ENCODE assay signal across 19 mouse cellular contexts in the genomic region with DNA sequence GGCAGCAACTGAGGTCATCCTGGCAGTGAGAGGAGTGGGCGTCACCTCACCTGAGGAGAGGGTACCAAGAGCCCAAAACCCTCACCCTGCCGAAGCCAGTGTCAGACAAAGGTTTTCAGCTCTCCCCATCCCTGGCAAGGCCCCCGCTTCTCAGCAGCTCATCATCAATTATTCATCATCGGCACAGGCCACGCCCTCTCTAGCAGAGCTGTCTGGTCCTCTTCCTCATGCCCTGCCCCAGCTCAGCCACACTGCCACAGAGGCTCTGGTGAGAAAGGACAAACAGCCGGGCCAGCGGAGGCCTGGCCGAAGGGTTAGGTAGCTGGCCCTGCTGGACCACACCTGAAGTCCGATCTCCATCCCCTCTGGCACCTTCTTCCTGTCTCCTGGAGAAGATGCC. TPM values are rescaled to one million over a fixed set of nuclear protein-coding genes. Genes with fewer than 3 reads are reported as not detected.
A peak's percentile ranks its signal among the peaks of the same experiment; 100 is the strongest.
DNase-seq lines count a peak whose midpoint lies in the region; ATAC-seq and TF ChIP-seq lines count a peak whose summit lies in the region.
"Had no signal": no experiment of that assay in that cellular context is flagged by ENCODE, and none has a peak within 500 bp of the region (broad histone marks: within the 10 kb centered on the region; RNA-seq: fewer than 3 reads in every experiment).

No protein-coding gene starts in this region.

- 41% methylated on average over 9 of the region's 9 CpGs for WGBS in stomach, embryonic 15.5 days
- WGBS in stomach, postnatal 0 days: 34% methylated on average over 9 of the region's 9 CpGs
- WGBS in forebrain, embryonic 16.5 days: 59% methylated on average over 9 of the region's 9 CpGs
- 46% methylated on average over 9 of the region's 9 CpGs for WGBS in limb, embryonic 14.5 days
- WGBS in heart, embryonic 12.5 days: 43% methylated on average over 9 of the region's 9 CpGs
- WGBS in kidney, embryonic 16.5 days: 45% methylated on average over 9 of the region's 9 CpGs

- TF ChIP-seq EP300 in stomach, postnatal 0 days (optimal IDR thresholded peaks at IDR 0.05): no peak

- H3K4me2 ChIP-seq in stomach, embryonic 15.5 days: no peak overlapping the region
- H3K4me2 ChIP-seq in stomach, postnatal 0 days (replicated peaks; ENCODE audit: low read depth): no peak overlapping the region
- H3K4me2 ChIP-seq in forebrain, embryonic 16.5 days (ENCODE audit: low read length): no peak overlapping the region
- H3K4me2 ChIP-seq in limb, embryonic 14.5 days (replicated peaks; ENCODE audit: low read depth, low read length, severe bottlenecking): no peak overlapping the region
- H3K4me2 ChIP-seq in heart, embryonic 12.5 days: no peak overlapping the region
- no peak overlapping the region for H3K4me2 ChIP-seq in kidney, embryonic 16.5 days (replicated peaks; ENCODE audit: low read depth, low read length)
- H3K4me2 ChIP-seq: embryonic facial prominence, embryonic 12.5 days; heart, embryonic 15.5 days; hindbrain, embryonic 15.5 days; lung, embryonic 14.5 days had no signal

- H3K36me3 ChIP-seq in stomach, embryonic 15.5 days: no peaks in the 10 kb centered on the region
- no peaks in the 10 kb centered on the region for H3K36me3 ChIP-seq in stomach, postnatal 0 days (ENCODE audit: control insufficient read depth, insufficient read depth, low read length)
- peaks cover 2% of the 10 kb centered on the region for H3K36me3 ChIP-seq in forebrain, embryonic 16.5 days (ENCODE audit: control insufficient read depth, insufficient read depth)
- no peaks in the 10 kb centered on the region for H3K36me3 ChIP-seq in limb, embryonic 14.5 days (ENCODE audit: control insufficient read depth, insufficient read depth, low read length)
- H3K36me3 ChIP-seq in heart, embryonic 12.5 days: no peaks in the 10 kb centered on the region
- H3K36me3 ChIP-seq in kidney, embryonic 16.5 days (ENCODE audit: insufficient read depth, low read length): no peaks in the 10 kb centered on the region
- H3K36me3 ChIP-seq: embryonic facial prominence, embryonic 12.5 days; heart, embryonic 15.5 days had no signal

- peaks cover 20% of the 10 kb centered on the region for H3K27me3 ChIP-seq in stomach, embryonic 15.5 days (replicated peaks)
- no peaks in the 10 kb centered on the region for H3K27me3 ChIP-seq in stomach, postnatal 0 days (ENCODE audit: control insufficient read depth, insufficient read depth, low read length)
- H3K27me3 ChIP-seq in forebrain, embryonic 16.5 days (replicated peaks; ENCODE audit: control insufficient read depth, insufficient read depth, low read length): peaks cover 4% of the 10 kb centered on the region
- 0 out of 2 replicates have a peak, but pooled peaks cover 4% of the 10 kb centered on the region for H3K27me3 ChIP-seq in limb, embryonic 14.5 days (ENCODE audit: control insufficient read depth, insufficient read depth, low read length)
- H3K27me3 ChIP-seq in heart, embryonic 12.5 days (replicated peaks): peaks cover 40% of the 10 kb centered on the region
- H3K27me3 ChIP-seq in kidney, embryonic 16.5 days (ENCODE audit: insufficient read depth, low read length): no peaks in the 10 kb centered on the region
- H3K27me3 ChIP-seq: hindbrain, embryonic 15.5 days had no signal

- H3K4me1 ChIP-seq in stomach, embryonic 15.5 days: no peaks in the 10 kb centered on the region
- no peaks in the 10 kb centered on the region for H3K4me1 ChIP-seq in stomach, postnatal 0 days (replicated peaks; ENCODE audit: control insufficient read depth, insufficient read depth)
- H3K4me1 ChIP-seq in forebrain, embryonic 16.5 days (replicated peaks; ENCODE audit: control insufficient read depth, insufficient read depth, low read length): peaks cover 19% of the 10 kb centered on the region
- no peaks in the 10 kb centered on the region for H3K4me1 ChIP-seq in limb, embryonic 14.5 days (ENCODE audit: control insufficient read depth, insufficient read depth, low read length)
- H3K4me1 ChIP-seq in heart, embryonic 12.5 days (replicated peaks): peaks cover 16% of the 10 kb centered on the region
- H3K4me1 ChIP-seq in kidney, embryonic 16.5 days (ENCODE audit: insufficient read depth, low read length): no peaks in the 10 kb centered on the region

- no peak for DNase-seq in stomach, postnatal 0 days (ENCODE audit: low spot score)
- no peak for DNase-seq in limb, embryonic 14.5 days (ENCODE audit: low spot score)
- DNase-seq: adrenal gland, postnatal 25 days; gastrocnemius, adult 2 months; heart, adult 11 months; kidney, adult 9 months; lung, embryonic 14.5 days had no signal

- no peak overlapping the region for H3K27ac ChIP-seq in stomach, embryonic 15.5 days
- H3K27ac ChIP-seq in stomach, postnatal 0 days (replicated peaks): no peak overlapping the region
- H3K27ac ChIP-seq in forebrain, embryonic 16.5 days (ENCODE audit: low read length): no peak overlapping the region
- no peak overlapping the region for H3K27ac ChIP-seq in limb, embryonic 14.5 days (replicated peaks; ENCODE audit: low read depth, low read length)
- H3K27ac ChIP-seq in heart, embryonic 12.5 days (ENCODE audit: poor library complexity, severe bottlenecking): no peak overlapping the region
- H3K27ac ChIP-seq in kidney, embryonic 16.5 days (ENCODE audit: low read length): no peak overlapping the region
- H3K27ac ChIP-seq: embryonic facial prominence, embryonic 12.5 days; gastrocnemius, adult 2 months; heart, embryonic 15.5 days; hindbrain, embryonic 15.5 days; layer of hippocampus, adult 2 months; macrophage had no signal

- H3K9ac ChIP-seq in stomach, embryonic 15.5 days: no peak overlapping the region
- H3K9ac ChIP-seq in stomach, postnatal 0 days (ENCODE audit: low read length): no peak overlapping the region
- peak overlapping the region; percentile 36; the same call in 1 of the 2 replicates for H3K9ac ChIP-seq in forebrain, embryonic 16.5 days (replicated peaks; ENCODE audit: low read depth, low read length)
- 0 out of 2 replicates have a peak overlapping the region, but pooled peaks have one; percentile 4 for H3K9ac ChIP-seq in limb, embryonic 14.5 days (ENCODE audit: low read depth, low read length, severe bottlenecking)
- H3K9ac ChIP-seq in heart, embryonic 12.5 days: no peak overlapping the region
- H3K9ac ChIP-seq in kidney, embryonic 16.5 days (replicated peaks; ENCODE audit: low read length): no peak overlapping the region
- H3K9ac ChIP-seq: embryonic facial prominence, embryonic 12.5 days; heart, embryonic 15.5 days; hindbrain, embryonic 15.5 days; lung, embryonic 14.5 days had no signal

- H3K9me3 ChIP-seq in stomach, embryonic 15.5 days: no peaks in the 10 kb centered on the region
- H3K9me3 ChIP-seq in stomach, postnatal 0 days (ENCODE audit: control insufficient read depth, low read length): no peaks in the 10 kb centered on the region
- no peaks in the 10 kb centered on the region for H3K9me3 ChIP-seq in forebrain, embryonic 16.5 days (ENCODE audit: control insufficient read depth, low read length)
- no peaks in the 10 kb centered on the region for H3K9me3 ChIP-seq in limb, embryonic 14.5 days (ENCODE audit: control insufficient read depth, low read length)
- no peaks in the 10 kb centered on the region for H3K9me3 ChIP-seq in heart, embryonic 12.5 days (replicated peaks)
- no peaks in the 10 kb centered on the region for H3K9me3 ChIP-seq in kidney, embryonic 16.5 days (ENCODE audit: low read length)
- H3K9me3 ChIP-seq: embryonic facial prominence, embryonic 12.5 days; heart, embryonic 15.5 days; hindbrain, embryonic 15.5 days had no signal

- 0 out of 2 replicates have a peak, but pooled peaks have one; percentile 1 for ATAC-seq in stomach, embryonic 15.5 days (ENCODE audit: insufficient read depth, low FRiP score, low read depth)
- no peak for ATAC-seq in stomach, postnatal 0 days (ENCODE audit: low FRiP score, low TSS enrichment)
- ATAC-seq in forebrain, embryonic 16.5 days: peak; percentile 29; the same call in 1 of the 2 replicates
- no peak for ATAC-seq in limb, embryonic 14.5 days (ENCODE audit: low FRiP score, low read depth)
- ATAC-seq in erythroid progenitor cell, adult 5-6 weeks (replicated peaks; ENCODE audit: low FRiP score, poor library complexity, severe bottlenecking): no peak
- no peak for ATAC-seq in heart, embryonic 12.5 days (ENCODE audit: insufficient number of reproducible peaks, low FRiP score)
- ATAC-seq in kidney, embryonic 16.5 days (ENCODE audit: low FRiP score, low TSS enrichment): no peak
- ATAC-seq: CD4-positive, CD25-positive, alpha-beta regulatory T cell, adult 4 months had no signal

- TF ChIP-seq POLR2A in limb, embryonic 14.5 days (IDR thresholded peaks at IDR 0.05; ENCODE audit: borderline replicate concordance, extremely low read depth, insufficient read depth, insufficient read length): no peak

- TF ChIP-seq CTCF in stomach, postnatal 0 days (IDR thresholded peaks at IDR 0.05; ENCODE audit: low read depth): no peak

- H3K4me3 ChIP-seq in stomach, embryonic 15.5 days (replicated peaks): no peak overlapping the region
- no peak overlapping the region for H3K4me3 ChIP-seq in stomach, postnatal 0 days (ENCODE audit: low read depth, low read length)
- no peak overlapping the region for H3K4me3 ChIP-seq in forebrain, embryonic 16.5 days (replicated peaks; ENCODE audit: low read length)
- no peak overlapping the region for H3K4me3 ChIP-seq in limb, embryonic 14.5 days (replicated peaks; ENCODE audit: low read length)
- H3K4me3 ChIP-seq in heart, embryonic 12.5 days: no peak overlapping the region
- H3K4me3 ChIP-seq in kidney, embryonic 16.5 days (ENCODE audit: low read length): no peak overlapping the region
- H3K4me3 ChIP-seq: embryonic facial prominence, embryonic 12.5 days; gastrocnemius, adult 2 months; heart, embryonic 15.5 days; hindbrain, embryonic 15.5 days; layer of hippocampus, adult 2 months had no signal

RNA-seq across cellular contexts. Expression of a gene that starts 10.0 kb away (rescaled TPM):
- polyA plus RNA-seq in stomach, embryonic 15.5 days (2015; fragmentation: Nextera tagmentation; extraction: Ambion mirVana): 24.1 and 27.0 TPM in 2 replicates
- 10.9 and 11.6 TPM in 2 replicates for polyA plus RNA-seq in stomach, postnatal 0 days (2015; fragmentation: Nextera tagmentation; extraction: Ambion mirVana)
- polyA plus RNA-seq in forebrain, embryonic 16.5 days (2015; fragmentation: Nextera tagmentation; extraction: Ambion mirVana): 111 and 116 TPM in 2 replicates
- 77.1 and 93.5 TPM in 2 replicates for polyA plus RNA-seq in limb, embryonic 14.5 days (2012; rRNA removed)
- 41.9 and 49.2 TPM in 2 replicates for polyA plus RNA-seq in limb, embryonic 14.5 days (2014; fragmentation: Nextera tagmentation; extraction: Ambion mirVana)
- 15.5 and 18.0 TPM in 2 replicates for total RNA-seq in erythroid progenitor cell, adult 5-6 weeks (2015; ENCODE audit: low replicate concordance)
- 5.3 and 9.7 TPM in 2 replicates for total RNA-seq in erythroid progenitor cell, adult 5-6 weeks (2017; ENCODE audit: low replicate concordance)
- polyA plus RNA-seq in heart, embryonic 12.5 days (2016; fragmentation: Nextera tagmentation; extraction: Ambion mirVana): 25.5 and 29.3 TPM in 2 replicates
- 49.8 and 56.3 TPM in 2 replicates for polyA plus RNA-seq in kidney, embryonic 16.5 days (2015; fragmentation: Nextera tagmentation; extraction: Ambion mirVana)

RNA-seq across cellular contexts. Expression of a gene that starts 13.3 kb away (rescaled TPM):
- polyA plus RNA-seq in stomach, embryonic 15.5 days (2015; fragmentation: Nextera tagmentation; extraction: Ambion mirVana): not detected in 2 replicates
- polyA plus RNA-seq in stomach, postnatal 0 days (2015; fragmentation: Nextera tagmentation; extraction: Ambion mirVana): 1.0 and 2.5 TPM in 2 replicates
- polyA plus RNA-seq in forebrain, embryonic 16.5 days (2015; fragmentation: Nextera tagmentation; extraction: Ambion mirVana): not detected in 2 replicates
- 0.63 TPM in 1 of 2 replicates, not detected in the other for polyA plus RNA-seq in limb, embryonic 14.5 days (2012; rRNA removed)
- not detected in 2 replicates for polyA plus RNA-seq in limb, embryonic 14.5 days (2014; fragmentation: Nextera tagmentation; extraction: Ambion mirVana)
- total RNA-seq in erythroid progenitor cell, adult 5-6 weeks (2015; ENCODE audit: low replicate concordance): not detected in 2 replicates
- not detected in 2 replicates for total RNA-seq in erythroid progenitor cell, adult 5-6 weeks (2017; ENCODE audit: low replicate concordance)
- polyA plus RNA-seq in heart, embryonic 12.5 days (2016; fragmentation: Nextera tagmentation; extraction: Ambion mirVana): not detected in 2 replicates
- polyA plus RNA-seq in kidney, embryonic 16.5 days (2015; fragmentation: Nextera tagmentation; extraction: Ambion mirVana): not detected in 2 replicates
- total RNA-seq: liver, adult 2 months had no signal
- polyA plus RNA-seq: CD4-positive, CD25-positive, alpha-beta regulatory T cell, adult 4 months; embryonic facial prominence, embryonic 12.5 days; heart, embryonic 15.5 days; hindbrain, embryonic 15.5 days; lung, embryonic 14.5 days; macrophage had no signal

RNA-seq across cellular contexts. Expression of a gene that starts 21.8 kb away (rescaled TPM):
- 1.6 and 2.3 TPM in 2 replicates for polyA plus RNA-seq in stomach, embryonic 15.5 days (2015; fragmentation: Nextera tagmentation; extraction: Ambion mirVana)
- polyA plus RNA-seq in stomach, postnatal 0 days (2015; fragmentation: Nextera tagmentation; extraction: Ambion mirVana): 1.0 and 1.2 TPM in 2 replicates
- polyA plus RNA-seq in forebrain, embryonic 16.5 days (2015; fragmentation: Nextera tagmentation; extraction: Ambion mirVana): 26.2 and 37.4 TPM in 2 replicates
- polyA plus RNA-seq in limb, embryonic 14.5 days (2012; rRNA removed): 3.4 TPM in 2 replicates
- polyA plus RNA-seq in limb, embryonic 14.5 days (2014; fragmentation: Nextera tagmentation; extraction: Ambion mirVana): 1.4 and 1.9 TPM in 2 replicates
- not detected in 2 replicates for total RNA-seq in erythroid progenitor cell, adult 5-6 weeks (2015; ENCODE audit: low replicate concordance)
- total RNA-seq in erythroid progenitor cell, adult 5-6 weeks (2017; ENCODE audit: low replicate concordance): not detected in 2 replicates
- polyA plus RNA-seq in heart, embryonic 12.5 days (2016; fragmentation: Nextera tagmentation; extraction: Ambion mirVana): 2.6 and 3.2 TPM in 2 replicates
- polyA plus RNA-seq in kidney, embryonic 16.5 days (2015; fragmentation: Nextera tagmentation; extraction: Ambion mirVana): 1.7 TPM in 2 replicates
- total RNA-seq: liver, adult 2 months had no signal

RNA-seq across cellular contexts. Expression of a gene that starts 25.3 kb away (rescaled TPM):
- polyA plus RNA-seq in stomach, embryonic 15.5 days (2015; fragmentation: Nextera tagmentation; extraction: Ambion mirVana): 4.8 and 5.3 TPM in 2 replicates
- polyA plus RNA-seq in stomach, postnatal 0 days (2015; fragmentation: Nextera tagmentation; extraction: Ambion mirVana): 6.8 and 7.9 TPM in 2 replicates
- polyA plus RNA-seq in forebrain, embryonic 16.5 days (2015; fragmentation: Nextera tagmentation; extraction: Ambion mirVana): 2.4 and 2.9 TPM in 2 replicates
- polyA plus RNA-seq in limb, embryonic 14.5 days (2012; rRNA removed): 1.4 TPM in 2 replicates
- 0.15 and 0.22 TPM in 2 replicates for polyA plus RNA-seq in limb, embryonic 14.5 days (2014; fragmentation: Nextera tagmentation; extraction: Ambion mirVana)
- total RNA-seq in erythroid progenitor cell, adult 5-6 weeks (2015; ENCODE audit: low replicate concordance): 2.1 and 2.9 TPM in 2 replicates
- total RNA-seq in erythroid progenitor cell, adult 5-6 weeks (2017; ENCODE audit: low replicate concordance): 5.4 and 8.2 TPM in 2 replicates
- 0.77 and 1.1 TPM in 2 replicates for polyA plus RNA-seq in heart, embryonic 12.5 days (2016; fragmentation: Nextera tagmentation; extraction: Ambion mirVana)
- 45.4 and 46.1 TPM in 2 replicates for polyA plus RNA-seq in kidney, embryonic 16.5 days (2015; fragmentation: Nextera tagmentation; extraction: Ambion mirVana)

RNA-seq across cellular contexts. Expression of a gene that starts 33.4 kb away (rescaled TPM):
- 156 and 220 TPM in 2 replicates for polyA plus RNA-seq in stomach, embryonic 15.5 days (2015; fragmentation: Nextera tagmentation; extraction: Ambion mirVana)
- 199 and 206 TPM in 2 replicates for polyA plus RNA-seq in stomach, postnatal 0 days (2015; fragmentation: Nextera tagmentation; extraction: Ambion mirVana)
- polyA plus RNA-seq in forebrain, embryonic 16.5 days (2015; fragmentation: Nextera tagmentation; extraction: Ambion mirVana): 151 and 164 TPM in 2 replicates
- polyA plus RNA-seq in limb, embryonic 14.5 days (2012; rRNA removed): 157 and 199 TPM in 2 replicates
- 174 and 194 TPM in 2 replicates for polyA plus RNA-seq in limb, embryonic 14.5 days (2014; fragmentation: Nextera tagmentation; extraction: Ambion mirVana)
- total RNA-seq in erythroid progenitor cell, adult 5-6 weeks (2015; ENCODE audit: low replicate concordance): 11.3 and 15.5 TPM in 2 replicates
- 7.1 and 17.1 TPM in 2 replicates for total RNA-seq in erythroid progenitor cell, adult 5-6 weeks (2017; ENCODE audit: low replicate concordance)
- 168 and 170 TPM in 2 replicates for polyA plus RNA-seq in heart, embryonic 12.5 days (2016; fragmentation: Nextera tagmentation; extraction: Ambion mirVana)
- 193 and 197 TPM in 2 replicates for polyA plus RNA-seq in kidney, embryonic 16.5 days (2015; fragmentation: Nextera tagmentation; extraction: Ambion mirVana)

Comparison
In these comparisons a context has a peak if more than half of its experiments do, and no peak if none do; other contexts are left out.
1. ATAC-seq: peak in stomach, embryonic 15.5 days (single experiment) and forebrain, embryonic 16.5 days (single experiment); none in stomach, postnatal 0 days (single experiment), limb, embryonic 14.5 days (single experiment), erythroid progenitor cell, adult 5-6 weeks (single experiment), heart, embryonic 12.5 days (single experiment) and kidney, embryonic 16.5 days (single experiment).
2. H3K9ac ChIP-seq: peak in forebrain, embryonic 16.5 days (single experiment) and limb, embryonic 14.5 days (single experiment); none in stomach, embryonic 15.5 days (single experiment), stomach, postnatal 0 days (single experiment), heart, embryonic 12.5 days (single experiment) and kidney, embryonic 16.5 days (single experiment).